Mouse (Mus musculus) urinary bladder, adult 18-20 months (tissue): ENCODE data around the gene Mylk4.

ENCODE experiments used
- DNase-seq, 2 experiments: peaks; one replicate each; pipeline ENCODE4 v3.0.0; 2022; ENCODE audit warnings: low spot score in 2 of 2, mixed read lengths in 2 of 2

Mylk4 gene

DNA sequence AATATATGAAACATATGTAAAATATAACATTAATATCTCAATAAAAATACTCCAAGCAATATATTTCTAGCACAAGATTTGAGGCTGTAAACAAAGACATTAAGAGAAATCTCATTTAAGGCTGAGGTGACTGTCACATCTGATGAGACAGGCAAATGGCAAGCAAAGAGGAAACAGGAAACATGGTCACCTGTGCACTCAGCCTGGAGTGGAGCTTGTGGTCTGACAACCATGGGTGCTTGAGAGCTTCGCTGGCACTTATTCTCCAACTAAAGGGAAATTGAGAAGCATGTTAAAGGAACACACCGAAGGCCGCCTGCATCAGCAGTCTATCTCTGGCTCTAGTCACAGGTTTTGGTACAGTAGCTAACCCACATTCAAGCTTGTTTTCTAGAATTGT is 71.2 kb downstream of the Mylk4 start:
- no peak for DNase-seq

DNA sequence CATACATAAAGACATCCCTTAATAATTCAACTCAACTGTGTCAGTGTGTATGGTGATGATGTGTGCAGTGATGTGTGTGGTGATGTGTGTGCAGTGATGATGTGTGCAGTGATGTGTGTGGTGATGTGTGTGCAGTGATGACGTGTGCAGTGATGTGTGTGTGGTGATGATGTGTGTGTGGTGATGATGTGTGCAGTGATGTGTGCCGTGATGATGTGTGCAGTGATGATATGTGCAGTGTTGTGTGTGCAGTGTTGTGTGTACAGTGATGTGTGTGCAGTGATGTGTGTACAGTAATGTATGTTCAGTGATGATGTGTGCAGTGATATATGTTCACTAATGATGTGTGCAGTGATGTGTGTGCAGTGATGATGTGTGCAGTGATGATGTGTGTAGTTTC is 75.9 kb downstream of the Mylk4 start:
- DNase-seq = no peak

DNA sequence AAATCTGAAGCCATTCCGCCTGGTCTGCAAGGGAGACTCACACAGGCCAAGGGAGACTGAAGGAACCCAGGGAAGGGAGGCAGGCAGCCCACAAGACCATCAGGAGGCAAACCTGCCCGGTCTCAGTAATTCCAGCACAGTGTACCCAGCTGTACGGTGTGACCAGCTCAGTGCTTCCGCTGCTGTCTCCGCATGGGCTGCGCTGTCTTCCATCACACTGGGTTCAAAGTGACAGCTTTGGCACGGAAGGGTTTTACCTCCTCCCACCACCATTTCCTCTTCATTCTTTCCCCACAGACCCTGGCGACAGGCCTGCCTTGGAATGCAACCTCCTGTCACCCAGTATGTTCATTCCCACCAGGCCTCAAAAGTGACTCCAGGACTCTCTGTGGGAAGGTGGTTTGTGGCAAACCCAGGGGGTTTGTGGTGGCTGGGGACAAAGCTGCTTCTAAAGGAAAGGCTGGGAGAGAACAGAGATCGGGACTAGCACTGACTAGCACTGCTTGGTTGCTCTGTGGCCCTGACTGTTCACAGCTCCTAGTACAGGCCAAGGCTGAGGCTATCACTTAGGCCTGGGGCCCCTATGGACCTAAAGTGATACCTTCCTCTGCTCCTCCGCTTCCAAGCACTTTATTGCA is 77.0 kb downstream of the Mylk4 start:
- DNase-seq = no peak

DNA sequence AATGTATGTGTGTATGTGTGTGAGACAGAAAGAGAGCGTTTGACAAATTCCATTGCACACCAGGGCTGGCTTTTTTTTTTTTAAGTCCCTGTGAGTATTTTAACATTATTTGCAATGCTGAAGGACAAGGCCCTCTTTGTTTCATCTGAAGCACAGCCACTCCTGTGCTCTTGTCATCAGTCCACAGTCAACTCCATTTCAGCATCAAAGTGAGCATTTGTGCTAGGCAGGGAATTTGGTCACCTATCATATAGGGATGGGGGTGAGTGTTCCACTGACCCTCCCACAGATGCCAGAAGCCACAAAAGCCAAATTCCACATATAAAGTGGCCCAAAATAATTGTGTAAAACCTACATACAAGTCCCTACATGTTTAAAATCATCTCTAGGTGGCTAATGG is 78.4 kb downstream of the Mylk4 start:
- no peak for DNase-seq

DNA sequence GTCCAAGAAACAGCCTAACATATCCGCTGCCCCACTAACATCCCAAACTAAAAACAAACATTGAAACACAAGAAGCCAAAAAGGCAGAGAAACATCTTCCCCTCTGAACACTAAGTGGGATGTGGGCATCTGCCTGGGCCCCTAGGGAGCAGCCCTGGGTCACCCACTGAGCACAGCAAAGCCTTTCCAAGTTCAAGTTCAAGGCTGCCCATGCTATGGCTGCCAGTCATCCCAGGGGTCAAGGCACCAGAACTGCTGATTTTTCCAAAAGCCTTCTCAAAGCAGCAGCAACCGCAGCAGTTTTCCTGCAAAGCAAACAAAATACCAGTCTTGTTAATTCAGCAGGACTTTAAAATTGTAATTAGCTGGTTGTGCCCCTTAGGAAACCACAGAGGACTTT is 78.8 kb downstream of the Mylk4 start:
- no peak for DNase-seq

DNA sequence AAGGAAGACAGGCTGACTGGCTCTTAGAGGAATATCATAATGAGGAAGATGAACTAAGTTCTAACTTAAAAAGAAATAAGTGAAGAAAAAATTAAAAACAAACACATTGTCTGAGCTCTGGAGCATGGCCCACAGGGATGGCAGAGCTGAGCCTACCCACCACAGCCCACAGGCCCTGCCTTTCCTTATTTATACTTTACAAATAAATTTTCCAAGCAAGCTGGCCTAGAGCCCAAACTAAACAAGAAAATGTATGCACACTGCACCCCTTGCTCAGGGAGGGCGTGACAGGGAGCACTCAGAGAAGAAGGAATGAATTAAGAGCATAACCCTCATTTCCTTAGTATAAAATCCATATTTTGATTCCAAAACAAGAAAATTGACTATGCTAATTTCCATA is 82.2 kb downstream of the Mylk4 start:
- no peak for DNase-seq

DNA sequence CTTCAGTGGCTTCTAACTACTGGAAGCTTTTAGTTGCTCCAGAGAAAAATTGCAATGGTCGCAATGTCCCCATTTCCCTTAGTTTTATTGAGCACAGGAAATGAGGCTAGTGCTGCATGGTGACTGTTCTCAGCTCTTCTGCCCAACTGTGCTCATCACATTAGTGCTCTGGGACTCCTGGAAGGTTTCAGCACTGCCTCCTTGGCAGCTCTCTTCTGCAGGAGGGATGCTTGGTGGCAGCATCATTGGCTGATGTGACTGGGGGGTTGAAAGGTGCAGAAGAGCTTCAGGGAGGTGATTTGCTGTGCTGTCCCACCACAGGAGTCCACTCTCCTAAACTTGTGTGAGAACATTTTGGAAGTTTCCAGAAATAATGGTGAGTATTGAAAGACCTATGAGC is 84.4 kb downstream of the Mylk4 start:
- no peak for DNase-seq

DNA sequence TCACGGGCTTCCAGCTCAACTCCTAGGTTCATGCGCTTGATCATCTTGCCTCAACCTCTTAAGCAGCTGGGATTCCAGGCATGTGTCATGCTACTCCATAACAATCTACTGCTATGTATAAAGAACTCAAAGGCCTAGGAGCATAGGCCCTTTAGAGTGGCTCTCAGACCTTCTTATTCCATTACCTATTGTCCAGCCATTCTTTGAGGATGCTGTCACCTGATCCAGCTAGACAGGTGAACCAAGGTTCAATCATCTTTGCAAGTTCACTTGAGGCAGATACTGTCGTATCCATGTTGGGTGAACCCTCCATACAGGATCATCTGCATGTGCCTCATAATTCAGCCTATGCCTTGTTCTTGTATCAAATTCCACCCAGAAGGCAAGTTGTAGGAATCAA is 84.8 kb downstream of the Mylk4 start:
- DNase-seq = no peak

DNA sequence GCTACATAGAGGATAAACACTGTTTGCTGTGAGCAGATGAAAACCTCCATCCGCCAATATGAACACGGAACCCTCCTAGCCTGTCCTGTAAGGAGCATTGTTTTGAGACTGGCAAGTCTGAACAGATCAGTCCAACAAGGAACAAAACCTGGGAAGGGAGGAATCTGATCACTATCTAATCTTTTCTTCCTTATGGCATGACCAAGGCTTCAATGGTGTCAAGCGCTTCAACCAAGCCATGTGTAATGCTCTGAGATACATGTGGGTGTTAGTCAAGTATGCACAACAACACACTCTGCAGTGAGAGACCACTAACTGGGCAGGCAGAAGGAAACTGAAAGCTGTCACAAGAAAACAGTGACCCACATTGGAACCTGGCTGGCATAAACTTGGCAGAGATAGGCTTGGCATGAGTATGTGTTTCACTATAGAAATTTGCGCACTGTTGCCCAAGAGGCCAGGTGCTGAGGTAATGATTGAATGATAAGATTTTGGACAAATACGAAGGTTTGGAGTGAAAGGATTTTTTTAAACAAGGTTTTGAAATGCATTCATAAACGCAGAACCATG is 89.8 kb downstream of the Mylk4 start:
- DNase-seq = no peak

DNA sequence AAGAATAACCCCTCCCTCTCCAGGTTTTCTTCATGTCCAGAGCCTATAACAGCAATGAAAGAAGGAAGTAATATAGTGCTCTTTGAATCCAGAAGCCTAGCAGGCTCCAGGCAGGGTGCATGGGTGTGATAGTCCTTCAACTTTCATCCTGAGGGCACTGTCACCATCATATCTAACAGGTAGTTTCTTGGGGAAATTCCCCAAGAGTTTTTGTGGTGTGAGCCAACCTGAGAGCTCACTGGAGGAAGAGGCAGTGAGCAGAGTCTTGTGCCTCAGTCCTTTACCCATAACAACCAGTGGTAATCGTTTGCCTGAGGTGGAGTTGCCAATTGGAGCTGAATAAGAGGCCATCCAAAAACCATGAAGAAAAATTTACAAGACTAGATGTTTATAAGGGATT is 91.2 kb downstream of the Mylk4 start:
- DNase-seq = no peak

DNA sequence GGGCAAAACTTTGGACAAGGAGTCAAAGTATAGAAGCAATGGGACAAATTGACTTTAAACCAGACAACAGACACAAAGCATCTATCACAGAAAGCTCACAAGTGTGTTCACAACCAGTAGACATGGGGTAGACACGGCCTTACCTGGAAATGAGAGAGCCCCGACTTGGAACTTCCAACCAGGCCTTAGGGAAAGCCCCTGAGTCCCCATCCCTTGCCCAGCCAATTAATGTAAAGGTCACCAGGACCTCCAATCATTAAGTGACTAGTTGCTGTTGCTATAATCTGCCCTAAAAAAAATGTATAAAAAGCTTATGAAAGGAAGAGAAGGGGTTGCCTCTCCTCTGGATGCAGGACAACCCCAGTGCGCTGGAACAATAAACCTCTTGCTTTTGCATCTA is 93.5 kb downstream of the Mylk4 start:
- DNase-seq = no peak

DNA sequence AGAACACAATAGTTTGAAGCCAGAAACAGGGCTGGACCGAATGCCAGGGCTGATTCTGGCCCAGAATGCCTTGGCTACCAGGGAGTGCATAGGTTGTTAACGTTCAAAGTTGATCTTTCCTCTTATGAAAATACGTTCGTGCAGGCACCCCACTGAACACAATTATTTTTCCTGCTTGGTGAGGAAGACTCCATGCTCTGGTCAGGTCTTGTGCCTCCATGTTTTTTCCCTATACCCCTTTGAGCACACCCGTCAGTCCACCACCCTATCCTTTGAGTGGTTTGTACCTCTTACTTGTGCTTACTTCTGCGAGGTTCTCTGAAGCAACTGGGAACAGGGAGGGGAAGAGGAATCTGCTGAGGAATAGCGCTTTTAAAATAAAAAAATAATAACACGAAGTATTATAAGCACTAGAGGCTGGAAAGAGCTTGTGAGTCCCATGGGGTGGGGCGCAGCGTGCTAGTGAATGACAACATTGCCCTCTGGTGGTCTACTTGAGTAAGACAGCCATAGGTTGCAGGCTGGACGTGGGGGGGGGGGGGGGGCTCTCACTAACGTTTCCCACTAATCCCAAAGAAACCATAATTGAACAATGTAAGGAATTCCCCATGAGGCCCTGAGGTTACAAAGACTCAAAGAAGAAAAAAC is 102.8 kb downstream of the Mylk4 start:
- peak; percentile 30 to 42 for DNase-seq

DNA sequence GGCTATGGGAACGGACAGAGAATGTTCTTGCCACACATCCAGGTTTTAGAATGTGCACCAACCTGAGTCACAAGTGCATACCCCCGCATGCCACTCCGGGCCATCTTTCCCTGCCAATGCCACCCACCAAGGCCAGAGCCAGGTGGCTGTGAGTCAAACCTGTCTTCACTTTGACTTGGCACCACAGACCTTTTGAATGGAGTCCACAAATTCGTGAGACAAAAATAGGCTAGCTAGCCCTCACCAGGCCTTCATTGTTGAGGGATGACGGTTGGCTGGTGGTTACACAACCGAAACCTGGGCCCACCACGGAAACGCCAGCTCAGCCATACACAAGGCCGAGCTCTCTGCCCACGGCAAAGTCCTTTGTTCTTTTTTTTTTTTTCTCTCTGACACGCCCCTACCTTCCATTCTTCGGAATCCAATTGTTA is 103.6 kb downstream of the Mylk4 start:
- no peak for DNase-seq

DNA sequence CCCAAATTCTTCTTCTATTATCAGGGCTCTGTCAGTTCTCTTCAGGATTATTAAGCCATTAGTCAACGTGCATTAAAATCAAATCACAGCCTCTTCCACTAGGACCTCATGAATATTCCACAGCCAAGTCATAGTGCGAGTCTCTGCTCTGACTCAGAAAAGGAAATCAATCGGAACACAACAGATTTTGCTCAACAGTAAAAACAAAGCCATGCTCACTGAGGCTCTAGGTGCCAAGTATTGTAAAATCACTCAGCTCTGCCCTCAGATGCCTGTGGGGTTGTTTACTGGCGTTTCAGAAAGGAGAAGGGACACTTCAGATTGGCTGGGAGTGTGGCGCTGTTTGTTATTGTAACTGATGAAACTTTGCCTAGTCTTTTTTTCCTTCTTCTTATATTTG is 104.8 kb downstream of the Mylk4 start:
- DNase-seq = no peak

DNA sequence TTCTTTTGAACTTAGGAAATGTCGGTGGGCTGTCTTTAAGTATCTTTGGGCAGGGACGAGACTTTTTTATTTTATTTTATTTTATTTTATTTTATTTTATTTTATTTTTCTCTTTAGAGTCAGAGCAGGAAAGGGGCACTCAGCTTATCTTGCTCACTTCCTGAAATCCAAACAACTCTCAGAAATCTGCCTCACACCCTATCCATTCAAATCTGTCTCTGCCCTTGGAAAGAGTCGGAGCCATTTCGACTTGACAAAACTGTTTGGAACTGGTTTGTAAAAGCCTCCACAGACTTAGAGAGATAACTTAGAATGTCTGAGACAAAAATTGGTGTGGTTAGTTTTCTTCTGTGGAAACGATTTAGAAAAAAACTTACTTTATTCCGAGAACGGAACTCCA is 113.0 kb downstream of the Mylk4 start:
- no peak for DNase-seq

DNA sequence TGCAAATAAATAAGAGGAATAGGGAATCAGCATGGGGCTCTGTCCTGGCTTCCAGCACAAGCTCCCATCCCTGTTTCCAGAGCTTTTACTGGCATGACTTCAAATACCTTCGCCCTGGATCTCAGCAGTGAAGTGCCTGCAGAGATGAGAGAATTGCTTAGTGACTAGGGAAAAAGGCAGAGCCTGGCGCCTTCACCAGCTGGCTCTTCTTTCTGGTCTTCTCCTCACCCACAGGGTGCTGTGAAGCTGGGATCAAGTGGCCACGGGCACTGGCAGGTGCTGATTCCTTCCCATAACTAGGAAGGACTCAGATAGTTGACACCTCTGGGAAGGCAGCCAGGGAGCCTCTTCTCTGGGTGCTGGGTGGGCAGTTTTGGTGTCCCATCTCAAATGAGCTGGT is 115.5 kb downstream of the Mylk4 start:
- no peak for DNase-seq

DNA sequence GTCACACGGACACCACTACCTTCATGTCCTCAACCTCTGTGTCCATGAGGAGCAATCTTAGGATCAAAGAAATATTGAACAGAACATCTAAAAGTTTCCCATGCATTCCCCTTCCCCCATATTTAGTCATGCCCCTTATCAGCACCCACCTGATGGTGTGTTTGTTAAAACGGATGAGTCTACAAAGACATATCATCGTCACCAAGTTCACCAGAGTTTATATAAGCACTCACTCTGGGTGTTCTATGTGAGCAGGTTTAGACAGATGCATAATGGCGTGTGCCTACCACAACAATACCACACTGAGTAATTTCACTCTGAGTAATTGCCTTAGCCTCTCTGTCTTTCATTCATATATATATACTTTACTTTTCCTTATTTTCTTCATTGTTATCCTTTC is 116.4 kb downstream of the Mylk4 start:
- no peak for DNase-seq

DNA sequence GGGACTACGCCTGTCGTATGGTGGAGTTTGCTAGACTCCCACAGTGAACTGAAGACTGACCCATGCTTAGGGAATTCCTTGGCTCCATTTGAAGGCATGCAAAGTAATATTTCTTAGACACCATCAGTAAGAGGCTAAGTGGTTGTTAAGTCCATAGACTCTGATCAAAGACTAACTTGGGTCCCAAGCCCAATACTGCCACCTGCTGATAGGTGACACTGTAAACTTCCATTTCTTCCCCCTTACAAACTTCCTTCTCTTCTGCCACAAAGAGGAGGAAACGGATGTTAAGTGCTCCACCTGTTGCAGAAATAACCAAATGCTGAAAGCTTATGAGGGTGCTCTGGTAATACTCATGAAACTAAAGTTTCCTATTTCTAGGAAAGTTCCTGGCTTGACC is 121.7 kb downstream of the Mylk4 start:
- DNase-seq = peak in 1 of 2 experiments; percentile 11

DNA sequence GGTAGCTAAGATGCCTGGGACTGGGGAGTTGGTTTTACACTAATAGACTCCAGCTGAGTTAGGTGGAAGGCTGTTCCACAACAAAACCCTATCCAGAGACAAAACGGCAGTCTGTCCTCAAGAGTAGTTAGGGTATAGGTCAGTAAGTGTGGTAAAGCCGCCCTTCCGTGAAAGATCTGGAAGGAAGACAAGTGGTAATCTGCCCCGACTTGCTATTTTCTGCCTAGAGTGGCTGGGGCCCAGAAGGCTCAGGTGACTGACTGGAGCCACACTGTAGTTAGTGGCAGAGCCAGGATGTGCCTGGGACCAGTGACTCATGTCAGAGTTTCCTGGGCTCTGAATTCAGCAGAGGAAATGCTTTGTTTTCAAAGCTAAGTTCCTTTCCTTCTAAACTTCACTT is 123.5 kb downstream of the Mylk4 start:
- DNase-seq = peak; percentile 41 to 67

DNA sequence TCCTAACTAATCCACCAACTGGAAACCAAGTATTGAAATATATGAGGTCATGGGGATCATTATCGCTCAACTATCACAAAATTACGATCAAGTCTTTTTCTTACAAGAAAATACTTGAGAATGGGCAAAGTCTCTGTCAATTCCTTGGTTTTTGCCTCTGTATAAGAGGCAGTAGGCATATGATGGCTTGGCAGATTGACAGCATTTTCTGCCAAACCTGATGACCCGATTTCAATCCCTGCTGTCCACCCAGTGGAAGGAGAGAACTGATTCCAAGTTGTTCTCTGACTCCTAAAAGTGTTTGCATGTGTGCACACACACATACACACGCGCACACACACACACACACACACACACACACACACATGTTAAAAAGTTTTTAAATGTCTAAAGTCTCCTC is 124.5 kb downstream of the Mylk4 start:
- no peak for DNase-seq

DNA sequence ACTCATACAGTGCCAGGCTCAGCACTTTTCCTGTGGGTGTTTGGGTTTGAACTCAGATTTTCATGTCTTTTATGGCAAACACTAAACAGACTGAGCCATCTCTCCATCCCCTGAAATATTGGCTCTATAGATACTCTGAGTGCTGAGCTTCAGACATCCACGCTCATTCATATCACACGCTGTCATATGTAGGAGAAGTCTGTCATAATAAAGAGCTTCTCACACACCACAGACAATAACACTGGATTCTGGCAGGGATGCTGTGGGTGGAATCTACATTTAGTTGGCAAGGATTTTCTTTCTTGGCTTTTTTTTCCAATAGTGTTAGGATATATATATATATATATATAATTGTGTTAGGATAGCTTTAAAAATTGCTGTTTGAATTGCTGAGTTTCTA is 126.2 kb downstream of the Mylk4 start:
- DNase-seq = no peak
